Mouse (Mus musculus): ENCODE data around the gene Bhmt2.

Gene Bhmt2

DNA sequence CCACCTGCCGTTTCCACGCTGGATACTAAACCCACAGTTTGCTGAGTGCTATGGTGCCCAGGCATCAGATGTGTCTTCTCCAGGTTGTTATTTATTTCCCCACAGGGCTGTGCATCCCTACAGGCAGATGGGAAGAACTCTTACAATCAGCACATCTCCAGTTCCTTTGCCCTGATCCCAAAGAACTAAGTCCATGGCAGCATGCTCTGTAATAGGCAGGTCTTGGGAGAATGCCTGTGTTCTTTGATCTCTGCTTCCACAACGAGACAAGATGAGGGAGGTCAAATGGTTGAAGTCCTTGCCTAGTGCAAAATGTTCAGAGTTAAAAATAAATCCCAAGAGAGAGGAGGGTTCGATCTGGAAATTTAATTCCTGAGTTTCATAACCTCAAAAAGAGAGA is 34.5 kb downstream of the Bhmt2 start:
- no peak for ATAC-seq (ENCODE audit: low TSS enrichment)

DNA sequence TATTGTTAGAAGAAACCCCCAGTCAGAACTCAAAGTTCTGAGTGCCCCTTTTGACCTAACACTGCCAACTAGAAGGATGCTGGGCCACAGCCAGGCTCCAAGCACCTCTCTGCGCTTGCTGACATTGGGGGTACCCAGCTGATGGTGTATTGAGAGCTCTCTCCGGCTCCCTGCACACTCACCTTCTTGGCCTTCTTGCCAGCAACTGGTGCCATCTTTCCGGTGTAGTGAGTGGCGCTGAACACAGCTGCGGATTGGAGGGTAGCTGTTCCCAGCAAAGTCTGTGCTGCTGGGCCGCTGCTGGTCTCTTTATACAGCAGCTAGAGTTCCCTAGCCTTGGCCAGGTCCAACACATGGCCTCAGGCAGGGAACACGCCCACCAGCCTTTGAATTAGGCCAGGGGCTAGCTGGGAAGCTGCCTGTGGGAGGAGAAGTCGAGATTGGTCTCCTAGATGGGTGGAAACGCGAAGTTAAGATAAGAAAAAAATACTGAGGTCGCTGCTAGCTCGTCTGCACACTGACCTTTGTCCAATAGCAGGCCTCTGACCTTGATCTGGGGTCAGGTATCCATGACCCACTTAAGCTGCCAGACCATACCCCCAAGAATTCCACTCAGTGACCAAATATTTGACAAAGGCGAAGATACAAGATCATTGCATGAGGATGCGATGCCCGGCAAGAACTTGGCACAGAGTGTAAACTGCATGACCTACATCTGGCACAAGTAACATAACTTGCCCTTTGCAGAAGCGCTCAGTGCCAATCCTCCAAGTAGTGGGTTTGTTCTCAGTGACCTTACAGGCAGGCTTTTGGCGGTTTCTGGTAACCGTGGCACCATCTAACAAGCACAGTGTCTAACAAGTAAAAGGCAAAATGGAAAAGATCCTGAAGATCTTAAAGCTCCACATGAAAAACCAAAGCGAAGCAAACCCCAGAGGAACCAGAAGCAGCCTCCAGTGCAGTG is 36.5 kb downstream of the Bhmt2 start, which contains the start of gene Bhmt:
Gene Bhmt, minus strand, starts transcription at position 680 of the 964 bp plus-strand sequence.
- ATAC-seq (ENCODE audit: low TSS enrichment): no peak

DNA sequence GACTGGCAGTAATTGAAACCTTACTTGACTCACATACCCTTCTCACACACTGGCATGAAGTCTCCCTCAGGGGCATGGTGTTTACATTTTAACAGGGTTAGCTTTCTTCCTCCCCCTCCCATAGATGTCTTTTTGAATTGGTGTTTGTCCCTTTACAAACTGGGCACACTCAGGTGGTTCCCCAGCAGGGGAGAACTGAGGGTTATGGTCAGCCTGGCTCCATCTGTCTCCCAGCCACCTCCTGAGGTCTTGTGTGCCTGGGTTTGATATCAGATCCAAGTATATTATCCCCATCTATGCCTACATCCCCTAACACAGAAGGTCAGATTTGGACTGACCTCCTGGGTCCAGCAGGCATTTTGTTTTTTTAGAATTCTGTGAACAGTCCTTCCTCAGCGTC is 37.5 kb downstream of the Bhmt2 start:
- ATAC-seq (ENCODE audit: low TSS enrichment): no peak

DNA sequence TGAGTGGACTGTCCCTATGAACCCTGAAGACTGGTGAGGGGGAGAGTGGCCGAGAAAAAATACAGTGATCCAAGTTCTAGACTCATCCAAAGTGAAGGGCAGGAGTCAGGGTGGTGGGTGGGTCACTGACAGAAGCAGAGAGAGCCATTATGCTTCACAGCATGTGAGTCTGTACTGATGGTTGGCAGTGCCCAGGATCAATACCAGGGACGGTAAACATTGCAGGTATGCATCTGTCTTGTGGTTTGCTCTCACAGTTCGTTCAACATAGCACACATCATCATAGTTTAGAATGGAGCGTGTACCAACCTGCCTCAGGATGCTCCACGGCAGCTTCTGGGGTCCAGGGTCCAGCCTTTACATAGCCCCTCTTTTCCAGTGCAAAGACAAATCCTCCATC is 41.2 kb downstream of the Bhmt2 start:
- ATAC-seq (ENCODE audit: low TSS enrichment): no peak

DNA sequence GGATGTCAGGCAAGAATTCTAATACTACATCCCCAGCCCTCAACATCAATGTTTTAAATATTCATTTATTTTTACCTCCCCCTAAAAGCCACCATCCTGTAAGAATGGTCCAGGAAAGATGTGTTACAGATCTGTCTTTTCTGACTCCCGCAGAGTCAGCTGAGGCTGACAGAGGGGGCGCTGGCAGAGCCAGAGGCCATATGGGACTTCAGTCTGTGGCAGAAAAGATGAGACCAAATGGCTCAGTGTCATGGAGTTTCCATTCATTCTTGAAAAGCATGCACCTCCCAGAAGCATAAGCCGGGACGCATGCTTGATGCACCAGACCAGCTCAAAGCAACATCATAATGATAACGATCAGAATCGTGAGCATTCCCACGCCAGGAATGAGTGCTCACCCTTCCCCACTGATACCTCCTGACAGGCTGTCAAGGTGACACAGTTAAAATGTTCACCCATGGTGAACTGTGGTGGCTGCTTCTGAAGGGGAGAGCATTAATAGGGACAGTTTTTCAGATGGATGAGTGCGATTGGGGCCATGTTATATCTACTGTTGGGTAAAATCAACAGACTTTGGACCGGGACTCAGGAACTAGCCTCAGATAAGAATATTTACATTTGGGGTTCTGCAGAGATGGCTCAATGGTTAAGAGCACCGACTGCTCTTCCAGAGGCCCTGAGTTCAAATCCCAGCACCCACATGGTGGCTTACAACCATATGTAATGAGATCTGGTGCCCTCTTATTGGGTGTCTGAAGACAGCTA is 43.0 kb downstream of the Bhmt2 start:
- ATAC-seq (ENCODE audit: low TSS enrichment): no peak

DNA sequence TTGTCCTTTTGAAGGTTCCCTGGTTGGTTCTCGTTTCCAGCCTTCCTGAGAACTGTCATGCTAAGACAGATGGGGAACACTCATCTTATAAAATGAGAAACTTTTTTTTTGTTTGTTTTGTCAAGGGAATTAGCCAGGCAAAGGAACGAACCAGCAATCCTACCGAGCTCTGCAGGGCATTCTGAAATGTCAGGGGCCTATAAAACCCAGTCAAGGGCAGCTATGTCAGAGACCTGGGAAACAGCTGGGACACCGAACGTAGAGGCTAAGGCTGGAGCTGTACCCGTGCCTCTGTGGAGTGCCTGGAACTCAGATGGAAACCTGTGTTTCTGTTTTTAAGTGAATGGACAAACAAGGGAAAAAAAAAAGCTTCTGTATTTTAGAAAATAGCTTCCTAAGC is 45.2 kb downstream of the Bhmt2 start:
- ATAC-seq (ENCODE audit: low TSS enrichment): no peak

DNA sequence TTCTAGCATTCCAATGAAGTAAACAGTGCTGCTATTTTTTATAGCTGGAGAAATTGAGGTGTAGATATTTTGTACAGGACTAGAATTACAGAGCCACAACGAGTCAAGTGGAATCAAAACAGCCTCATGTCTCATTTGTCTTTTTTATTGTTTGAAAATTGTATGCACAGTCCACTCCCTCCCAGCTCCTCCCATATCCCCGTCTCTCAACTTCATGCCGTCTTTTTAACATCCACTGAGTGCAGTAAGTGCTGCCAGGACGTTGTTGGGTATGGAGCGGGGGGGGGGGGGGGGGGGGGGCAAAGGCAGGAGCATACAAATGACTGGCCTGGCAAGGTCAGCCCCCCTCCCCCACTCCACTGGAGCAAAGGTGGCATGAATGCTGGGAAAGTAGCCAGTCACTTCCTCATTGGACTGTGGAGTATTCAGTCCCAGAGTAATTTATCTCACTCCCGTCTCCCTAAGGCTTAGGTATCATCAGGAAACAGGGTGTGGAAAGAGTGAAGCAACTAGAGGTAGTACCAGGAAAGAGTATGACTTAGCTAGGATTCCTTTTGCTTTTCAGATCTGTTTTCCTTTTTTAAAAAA is 59.6 kb downstream of the Bhmt2 start:
- no peak for ATAC-seq (ENCODE audit: low TSS enrichment)

DNA sequence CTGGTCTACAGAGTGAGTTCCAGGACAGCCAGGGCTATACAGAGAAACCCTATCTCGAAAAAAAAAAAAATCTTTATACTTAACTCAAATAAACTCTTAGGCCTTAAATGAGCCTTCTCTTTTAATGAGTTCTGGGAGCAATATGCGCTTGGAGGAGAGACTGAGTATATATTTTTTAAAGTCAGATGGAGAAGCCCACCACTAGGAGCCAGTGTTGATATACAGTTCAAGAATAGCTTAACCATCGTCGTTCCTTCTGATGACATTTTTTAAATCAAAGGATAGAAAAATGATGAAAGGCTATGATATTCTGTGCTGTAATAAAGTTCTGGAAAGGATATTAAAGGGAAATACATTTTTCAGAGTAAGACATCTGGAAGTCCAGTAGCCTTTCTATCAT is 60.3 kb downstream of the Bhmt2 start:
- no peak for ATAC-seq (ENCODE audit: low TSS enrichment)

DNA sequence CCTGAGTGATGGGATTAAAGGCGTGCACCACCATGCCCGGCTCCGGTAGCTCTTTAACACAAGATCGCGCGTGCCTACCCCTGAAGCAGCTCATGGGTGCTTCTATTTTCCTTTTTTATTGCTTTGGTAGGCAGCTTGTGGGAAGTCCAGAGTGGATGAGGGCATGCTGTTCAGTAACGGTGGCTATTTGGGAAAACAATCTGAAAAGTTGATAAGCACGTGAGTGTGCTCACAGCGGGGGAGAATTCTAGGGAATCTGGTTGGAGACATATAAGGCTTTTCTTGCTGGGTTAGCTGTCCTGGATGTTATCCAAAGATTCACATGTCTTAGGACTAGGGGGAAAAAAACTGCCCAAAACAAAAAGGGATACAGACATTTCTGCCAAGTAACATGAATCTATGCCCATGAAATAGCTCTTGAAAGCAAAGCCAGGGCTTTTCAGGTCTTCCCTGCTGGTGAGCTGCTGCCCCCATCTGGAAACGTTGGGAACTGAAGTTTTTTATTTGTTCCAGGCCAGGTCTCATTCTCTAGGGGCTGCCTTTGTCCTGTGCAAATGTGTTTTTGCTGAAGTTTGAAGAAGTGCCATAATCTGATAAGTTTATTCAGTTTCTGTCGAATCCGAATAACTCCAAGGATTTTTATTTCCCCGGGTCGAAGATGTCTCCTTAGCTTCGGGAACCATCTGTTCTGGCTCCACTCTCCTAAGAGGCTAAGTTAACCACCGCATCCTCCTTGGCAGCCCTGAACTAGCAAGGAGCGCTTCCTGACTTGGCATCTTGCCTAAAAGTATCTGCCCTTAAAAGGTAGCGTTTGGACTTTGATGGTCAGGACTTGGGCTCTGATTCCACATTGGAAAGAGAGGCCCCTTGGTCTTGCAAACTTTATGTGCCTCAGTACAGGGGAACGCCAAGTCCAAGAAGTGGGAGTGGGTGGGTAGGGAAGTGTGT is 61.2 kb downstream of the Bhmt2 start:
- ATAC-seq (ENCODE audit: low TSS enrichment): peak; percentile 75

DNA sequence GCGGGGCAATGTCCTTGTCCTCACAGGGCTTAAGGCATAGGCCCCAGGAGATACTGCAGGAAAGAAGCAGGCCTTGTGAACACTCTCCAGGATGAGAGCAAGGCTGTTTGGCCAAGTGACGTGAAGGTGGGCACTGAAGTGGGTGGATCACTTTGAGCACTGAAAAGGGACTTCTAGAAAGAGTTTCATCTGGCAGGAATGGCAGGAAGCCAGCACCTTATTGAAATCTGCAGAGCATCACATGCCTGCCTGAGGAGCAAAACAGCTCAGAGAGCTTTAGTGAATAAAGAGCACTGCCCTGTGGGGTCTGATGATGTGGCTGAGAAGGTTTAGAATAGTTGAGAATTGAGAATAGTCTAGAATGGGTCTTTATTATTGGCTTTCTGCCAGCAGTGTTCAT is 65.6 kb downstream of the Bhmt2 start:
- ATAC-seq (ENCODE audit: low TSS enrichment): no peak

DNA sequence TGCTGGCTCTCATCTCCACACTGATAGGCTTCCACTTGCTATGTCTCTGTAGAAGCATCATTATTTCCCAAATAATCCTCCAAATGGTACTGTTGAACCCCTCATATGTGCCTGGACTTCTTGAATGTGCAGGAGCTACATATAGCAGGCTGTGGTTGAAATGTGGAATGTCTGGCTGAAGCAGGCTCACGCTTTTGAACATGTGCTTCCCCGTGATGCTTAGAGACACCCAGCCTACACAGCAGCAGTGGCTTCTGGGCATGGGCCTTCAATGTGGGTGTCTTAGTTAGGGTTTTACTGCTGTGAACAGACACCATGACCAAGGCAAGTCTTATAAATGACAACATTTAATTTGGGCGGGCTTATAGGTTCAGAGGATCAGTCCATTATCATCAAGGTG is 66.4 kb downstream of the Bhmt2 start:
- no peak for ATAC-seq (ENCODE audit: low TSS enrichment)

DNA sequence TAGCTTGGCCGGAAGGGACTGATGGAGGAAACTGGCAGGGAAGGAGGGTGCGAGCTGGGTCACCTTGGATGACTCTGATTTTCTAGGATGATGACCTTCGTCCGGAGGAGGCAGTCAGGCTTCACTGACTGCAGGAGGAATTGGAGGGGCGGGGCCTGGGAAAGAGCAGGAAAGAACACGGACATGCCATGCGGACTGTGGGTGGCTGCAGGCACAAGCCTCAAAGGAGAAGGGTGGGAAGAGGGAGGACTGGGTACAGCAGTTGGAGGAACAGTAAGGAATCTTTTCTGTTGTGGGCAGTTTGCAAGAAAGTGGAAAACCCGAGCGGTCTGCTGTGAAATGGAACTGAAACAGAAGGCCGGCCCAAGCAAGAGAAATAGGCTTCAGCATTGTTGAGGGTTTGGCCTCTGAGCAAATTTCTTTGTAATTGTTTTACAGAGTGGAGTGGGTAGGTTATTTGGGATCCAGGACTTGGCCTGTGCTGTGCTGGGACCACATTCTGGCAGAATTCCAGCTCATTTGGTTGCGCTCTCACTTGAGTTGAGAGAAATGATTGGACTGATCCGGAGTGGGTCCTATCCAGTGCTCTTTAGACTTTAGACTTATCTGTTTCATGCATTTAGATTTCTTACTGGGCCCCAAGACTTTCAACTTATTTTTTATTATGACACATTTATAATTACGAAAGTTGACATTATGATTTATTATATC is 67.1 kb downstream of the Bhmt2 start:
- ATAC-seq (ENCODE audit: low TSS enrichment): peak; percentile 92

Data from frontal cortex, adult (tissue).